Mouse (Mus musculus) liver, adult 2 months (tissue): ENCODE measurements at regions not wholly inside any gene's neighbourhood (a gene's known extent, or its start where the extent isn't known, plus 50 kb on each side); places are given as distances from the start of the nearest gene placed in this dataset.

Experiments
- DNase-seq: peaks from one replicate; pipeline ENCODE4 v3.0.0-alpha.2; 2011; ENCODE audit warnings: low read depth, low spot score; ENCODE audit errors: extremely low read depth
- H3K27ac ChIP-seq: fragments of 200-500 bp; replicated peaks from 2 replicates; pipeline ENCODE4 v1.5.1; 2012; ENCODE audit warnings: low read depth, mild to moderate bottlenecking, control low read depth, inconsistent platforms, low read length; ENCODE audit not compliant: insufficient read depth
- H3K27me3 ChIP-seq: fragments of 200-500 bp; 2 replicates; pipeline ENCODE4 v1.6.1; 2012; ENCODE audit warnings: mild to moderate bottlenecking, moderate library complexity, low read length, inconsistent platforms; ENCODE audit not compliant: control insufficient read depth, insufficient read depth
- H3K36me3 ChIP-seq: fragments of 200-500 bp; 2 replicates; pipeline ENCODE4 v1.6.1; 2012; ENCODE audit warnings: low read length, inconsistent platforms; ENCODE audit not compliant: control insufficient read depth, insufficient read depth
- H3K4me1 ChIP-seq: fragments of 200-500 bp; 2 replicates; pipeline ENCODE4 v1.6.1; 2011; ENCODE audit warnings: low read length; ENCODE audit not compliant: control insufficient read depth, insufficient read depth
- H3K4me3 ChIP-seq: fragments of 200-500 bp; 2 replicates; pipeline ENCODE4 v1.5.1; 2011; ENCODE audit warnings: low read depth, mild to moderate bottlenecking, control low read depth, low read length, moderate library complexity; ENCODE audit not compliant: insufficient read depth
- H3K79me2 ChIP-seq: fragments of 200-500 bp; 2 replicates; pipeline ENCODE4 v1.6.1; 2012; ENCODE audit warnings: inconsistent platforms, mild to moderate bottlenecking, low read length, moderate library complexity; ENCODE audit not compliant: control insufficient read depth, insufficient read depth
- H3K9ac ChIP-seq: fragments of 200-500 bp; 2 replicates; pipeline ENCODE4 v1.6.1; 2012; ENCODE audit warnings: low read depth, mild to moderate bottlenecking, control low read depth, inconsistent platforms, low read length
- CTCF ChIP-seq: fragments of 200-500 bp; IDR thresholded peaks from 2 replicates; pipeline ENCODE4 v1.5.1; 2011; ENCODE audit warnings: low read depth, low read length, control low read depth
- POLR2A ChIP-seq: fragments of 200-500 bp; IDR thresholded peaks from 2 replicates; pipeline ENCODE4 v1.6.1; 2011; ENCODE audit warnings: low read length, control low read depth; ENCODE audit not compliant: insufficient read depth; ENCODE audit errors: extremely low read depth
- WGBS: fragments of 180-500 bp; shearing (Covaris S2); methylation state at CpG from one replicate; pipeline ENCODE4 v1.1.7; 2018; 5-methylcytosine and 5-hydroxymethylcytosine counted together

DNA sequence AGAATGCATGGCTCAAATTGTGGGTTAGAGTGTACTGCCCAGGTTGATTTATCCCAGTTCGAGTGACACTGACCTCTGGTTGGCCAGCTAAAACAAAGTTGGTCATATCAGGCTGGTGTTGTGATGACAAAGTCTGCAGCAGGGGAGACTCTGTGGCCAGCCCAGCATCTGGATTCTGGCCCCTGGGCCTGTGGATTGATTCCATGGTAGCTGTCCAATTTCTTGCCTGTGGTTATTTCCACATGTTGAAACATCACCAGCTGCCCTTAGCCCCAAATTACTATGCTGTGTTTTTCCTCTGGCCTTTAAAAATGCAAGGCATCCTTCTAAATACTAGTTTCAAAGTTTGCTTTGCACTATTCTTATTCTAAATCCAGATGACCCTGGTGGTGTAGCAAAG is 346.8 kb upstream of the Gm21798 start:
- DNase-seq = peak; percentile 96
- no peak overlapping the region for H3K4me3 ChIP-seq
- no peak overlapping the region for H3K9ac ChIP-seq
- no peaks in the 10 kb centered on the region for H3K36me3 ChIP-seq
- peak overlapping the region; percentile 45; the same call in 1 of the 2 replicates for H3K27ac ChIP-seq
- TF ChIP-seq CTCF (no peak), POLR2A (no peak)
- H3K27me3 ChIP-seq = no peaks in the 10 kb centered on the region
- no peaks in the 10 kb centered on the region for H3K79me2 ChIP-seq
- peaks cover 5% of the 10 kb centered on the region; the same call in 1 of the 2 replicates for H3K4me1 ChIP-seq
- 19% methylated on average over 1 of the region's 1 CpGs for WGBS

DNA sequence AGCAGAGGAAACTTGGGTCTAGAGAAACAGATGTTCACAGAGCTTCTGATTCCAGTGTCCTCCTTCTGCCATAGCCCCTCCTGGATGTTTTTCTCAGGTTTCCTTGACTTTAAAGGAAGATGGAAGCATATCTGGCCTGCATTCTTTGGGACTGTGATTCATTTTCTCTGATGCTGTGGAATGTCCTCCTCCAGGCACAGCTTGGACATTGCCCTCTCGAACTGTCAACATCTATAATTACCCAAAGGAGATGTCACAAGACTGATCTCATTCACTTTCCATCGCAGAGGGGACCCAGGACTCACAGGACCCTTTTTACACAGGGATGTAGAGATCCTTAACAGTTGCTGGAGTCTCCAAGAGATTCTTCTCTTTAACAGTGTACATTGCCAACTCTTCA is 345.9 kb upstream of the Gm21798 start:
- peaks cover 5% of the 10 kb centered on the region; the same call in 1 of the 2 replicates for H3K4me1 ChIP-seq
- H3K27me3 ChIP-seq = no peaks in the 10 kb centered on the region
- H3K79me2 ChIP-seq = no peaks in the 10 kb centered on the region
- peak; percentile 56 for DNase-seq
- no peak overlapping the region for H3K4me3 ChIP-seq
- H3K36me3 ChIP-seq = no peaks in the 10 kb centered on the region
- 32% methylated on average over 2 of the region's 2 CpGs for WGBS
- no peak overlapping the region for H3K9ac ChIP-seq
- no peak for TF ChIP-seq CTCF
- TF ChIP-seq POLR2A = no peak
- H3K27ac ChIP-seq = no peak overlapping the region

DNA sequence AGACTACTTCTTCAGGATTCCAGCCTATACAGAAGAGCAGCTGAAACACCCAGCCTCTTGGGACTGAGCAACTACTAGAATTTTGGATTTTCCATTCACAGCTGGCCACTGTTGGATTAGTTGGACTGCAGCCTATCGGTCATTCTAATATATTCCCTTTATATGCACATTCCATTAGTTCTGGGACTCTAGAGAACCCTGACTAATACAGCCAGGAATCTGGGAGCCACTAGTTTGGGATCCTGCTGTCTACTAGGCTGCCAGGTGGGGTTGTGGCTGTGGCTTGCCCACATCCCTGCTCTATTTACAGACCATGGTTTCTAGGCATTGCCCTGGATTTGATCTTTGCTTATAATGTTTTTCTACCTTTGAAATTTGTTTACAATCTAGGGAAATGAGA is 343.3 kb upstream of the Gm21798 start:
- Histone ChIP-seq H3K36me3 (no peaks in the 10 kb centered on the region), H3K27ac (no peak overlapping the region), H3K4me1 (peaks cover 5% of the 10 kb centered on the region; the same call in 1 of the 2 replicates), H3K27me3 (no peaks in the 10 kb centered on the region), H3K79me2 (no peaks in the 10 kb centered on the region), H3K9ac (no peak overlapping the region), H3K4me3 (no peak overlapping the region)
- 81% methylated on average over 1 of the region's 1 CpGs for WGBS
- DNase-seq = no peak
- TF ChIP-seq CTCF = no peak
- TF ChIP-seq POLR2A = no peak

DNA sequence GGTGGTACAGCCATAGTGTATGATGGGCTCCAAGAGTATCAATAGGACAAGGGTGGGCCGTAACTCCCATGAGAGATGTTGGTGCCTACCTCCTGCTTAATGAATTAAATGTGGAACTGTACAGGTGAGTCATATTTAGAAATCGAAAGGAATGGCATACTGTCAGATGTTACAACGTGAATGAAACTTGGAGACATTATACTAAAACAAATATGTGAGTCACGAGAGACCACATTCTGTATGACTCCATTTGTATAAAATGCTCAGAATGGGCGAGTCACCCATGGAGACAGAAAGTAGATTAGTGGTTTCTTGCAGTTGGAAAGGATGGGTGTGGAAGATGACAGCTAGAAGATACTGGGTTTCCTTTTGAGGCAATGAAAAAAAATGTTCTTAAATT is 340.4 kb upstream of the Gm21798 start:
- WGBS = 90% methylated on average over 5 of the region's 5 CpGs
- no peak overlapping the region for H3K27ac ChIP-seq

DNA sequence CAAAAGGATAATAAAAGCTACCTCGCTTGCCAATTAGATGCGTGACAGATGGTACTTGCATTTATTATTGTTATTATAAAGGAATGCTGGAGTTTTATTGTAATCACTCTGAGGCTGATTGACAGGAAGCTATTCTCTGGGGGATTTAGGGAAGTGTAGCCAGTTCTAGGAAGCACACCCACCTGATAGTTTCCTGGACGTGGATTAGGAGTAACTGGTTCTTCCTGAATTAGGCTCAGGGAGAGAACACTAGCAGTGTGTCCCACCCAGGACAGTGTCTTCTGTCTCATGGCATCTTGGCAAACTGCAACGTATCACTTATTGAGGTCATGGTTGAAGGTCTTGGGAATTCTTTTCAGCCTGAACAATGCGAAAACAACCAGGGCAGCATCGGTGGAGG is 336.9 kb upstream of the Gm21798 start:
- H3K27me3 ChIP-seq = no peaks in the 10 kb centered on the region
- H3K36me3 ChIP-seq = no peaks in the 10 kb centered on the region
- H3K79me2 ChIP-seq = no peaks in the 10 kb centered on the region
- no peak overlapping the region for H3K9ac ChIP-seq
- H3K4me3 ChIP-seq = no peak overlapping the region
- 80% methylated on average over 6 of the region's 6 CpGs for WGBS
- H3K4me1 ChIP-seq = no peaks in the 10 kb centered on the region
- TF ChIP-seq POLR2A (no peak), CTCF (no peak)
- no peak overlapping the region for H3K27ac ChIP-seq
- DNase-seq = no peak

More for the DNA sequence above, 340.4 kb upstream of the Gm21798 start:
- Histone ChIP-seq H3K36me3 (no peaks in the 10 kb centered on the region), H3K4me1 (no peaks in the 10 kb centered on the region), H3K27me3 (no peaks in the 10 kb centered on the region), H3K79me2 (no peaks in the 10 kb centered on the region), H3K4me3 (no peak overlapping the region), H3K9ac (no peak overlapping the region)
- DNase-seq = no peak
- TF ChIP-seq POLR2A = no peak

DNA sequence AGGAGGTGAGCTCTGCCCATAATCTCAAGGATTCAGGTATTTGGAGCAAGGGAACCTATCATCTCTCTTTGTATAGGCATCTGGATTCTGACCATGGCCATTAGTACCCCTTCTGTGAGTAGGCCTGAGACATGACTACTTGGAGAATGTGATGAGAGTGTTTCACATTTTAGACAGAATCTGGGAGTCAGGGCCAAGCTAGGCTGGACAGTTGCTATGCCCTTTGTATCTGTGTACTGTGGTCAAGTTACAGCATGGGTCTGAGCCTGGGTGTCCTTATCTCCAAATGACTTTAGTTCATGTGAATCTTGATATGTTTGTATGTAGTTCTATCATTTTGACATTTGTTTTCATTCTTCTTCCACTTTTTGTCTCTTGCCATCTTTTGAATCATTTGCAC is 336.3 kb upstream of the Gm21798 start:
- TF ChIP-seq CTCF (no peak), POLR2A (no peak)

More for the DNA sequence above, 336.3 kb upstream of the Gm21798 start:
- Histone ChIP-seq H3K4me3 (no peak overlapping the region), H3K27me3 (no peaks in the 10 kb centered on the region), H3K27ac (no peak overlapping the region), H3K36me3 (no peaks in the 10 kb centered on the region), H3K9ac (no peak overlapping the region), H3K4me1 (no peaks in the 10 kb centered on the region), H3K79me2 (no peaks in the 10 kb centered on the region)
- DNase-seq = peak; percentile 52
